Mouse (Mus musculus): ENCODE measurements at regions not wholly inside any gene's neighbourhood (a gene's known extent, or its start where the extent isn't known, plus 50 kb on each side); places are given as distances from the start of the nearest gene placed in this dataset.

GRCm38 (mm10) chr4:95194621-95195455, 142.8 kb upstream of the Jun start:
- Histone ChIP-seq H3K4me3 (ENCODE audit: low read depth, low read length) (no peak overlapping the region), H3K9me3 (ENCODE audit: control insufficient read depth, low read length) (no peaks in the 10 kb centered on the region), H3K9ac (ENCODE audit: low read length) (no peak overlapping the region), H3K27me3 (ENCODE audit: control insufficient read depth, insufficient read depth, low read length) (no peaks in the 10 kb centered on the region), H3K4me1 (replicated peaks; ENCODE audit: control insufficient read depth, insufficient read depth) (peaks cover 7% of the 10 kb centered on the region; the same call in 1 of the 2 replicates), H3K4me2 (replicated peaks; ENCODE audit: low read depth) (no peak overlapping the region), H3K27ac (replicated peaks) (no peak overlapping the region), H3K36me3 (ENCODE audit: control insufficient read depth, insufficient read depth, low read length) (no peaks in the 10 kb centered on the region)
- no peak for DNase-seq (ENCODE audit: low spot score)
- TF ChIP-seq CTCF (IDR thresholded peaks at IDR 0.05; ENCODE audit: low read depth), result no peak
- TF ChIP-seq EP300 (optimal IDR thresholded peaks at IDR 0.05), result no peak
- WGBS, result 53% methylated on average over 5 of the region's 5 CpGs
- no peak for ATAC-seq (ENCODE audit: low FRiP score, low TSS enrichment)

- WGBS, result 39% methylated on average over 2 of the region's 2 CpGs
- H3K4me3 ChIP-seq (ENCODE audit: low read depth, low read length), result no peak overlapping the region
- no peaks in the 10 kb centered on the region for H3K27me3 ChIP-seq (ENCODE audit: control insufficient read depth, insufficient read depth, low read length)
- ATAC-seq (ENCODE audit: low FRiP score, low TSS enrichment) (no peak), DNase-seq (ENCODE audit: low spot score) (no peak)
- H3K4me2 ChIP-seq (replicated peaks; ENCODE audit: low read depth), result no peak overlapping the region
- H3K9me3 ChIP-seq (ENCODE audit: control insufficient read depth, low read length), result no peaks in the 10 kb centered on the region
- H3K27ac ChIP-seq (replicated peaks), result no peak overlapping the region
- no peak overlapping the region for H3K9ac ChIP-seq (ENCODE audit: low read length)
- TF ChIP-seq CTCF (IDR thresholded peaks at IDR 0.05; ENCODE audit: low read depth), result no peak
- no peak for TF ChIP-seq EP300 (optimal IDR thresholded peaks at IDR 0.05)
- H3K36me3 ChIP-seq (ENCODE audit: control insufficient read depth, insufficient read depth, low read length), result no peaks in the 10 kb centered on the region
- peaks cover 7% of the 10 kb centered on the region; the same call in 1 of the 2 replicates for H3K4me1 ChIP-seq (replicated peaks; ENCODE audit: control insufficient read depth, insufficient read depth)
Observed at GRCm38 (mm10) chr4:95196106-95196505, 144.1 kb upstream of the Jun start.

GRCm38 (mm10) chr4:95197077-95197711, 145.2 kb upstream of the Jun start:
- Histone ChIP-seq H3K9me3 (ENCODE audit: control insufficient read depth, low read length) (no peaks in the 10 kb centered on the region), H3K4me2 (replicated peaks; ENCODE audit: low read depth) (no peak overlapping the region), H3K4me3 (ENCODE audit: low read depth, low read length) (no peak overlapping the region), H3K27ac (replicated peaks) (no peak overlapping the region), H3K36me3 (ENCODE audit: control insufficient read depth, insufficient read depth, low read length) (no peaks in the 10 kb centered on the region), H3K4me1 (replicated peaks; ENCODE audit: control insufficient read depth, insufficient read depth) (peaks cover 7% of the 10 kb centered on the region; the same call in 1 of the 2 replicates), H3K9ac (ENCODE audit: low read length) (0 out of 2 replicates have a peak overlapping the region, but pooled peaks have one; percentile 23), H3K27me3 (ENCODE audit: control insufficient read depth, insufficient read depth, low read length) (no peaks in the 10 kb centered on the region)
- no peak for TF ChIP-seq EP300 (optimal IDR thresholded peaks at IDR 0.05)
- no peak for TF ChIP-seq CTCF (IDR thresholded peaks at IDR 0.05; ENCODE audit: low read depth)
- no peak for DNase-seq (ENCODE audit: low spot score)
- WGBS, result 25% methylated on average over 7 of the region's 7 CpGs
- no peak for ATAC-seq (ENCODE audit: low FRiP score, low TSS enrichment)

- Histone ChIP-seq H3K36me3 (ENCODE audit: control insufficient read depth, insufficient read depth, low read length) (no peaks in the 10 kb centered on the region), H3K4me3 (ENCODE audit: low read depth, low read length) (no peak overlapping the region), H3K4me1 (replicated peaks; ENCODE audit: control insufficient read depth, insufficient read depth) (no peaks in the 10 kb centered on the region), H3K4me2 (replicated peaks; ENCODE audit: low read depth) (no peak overlapping the region), H3K9ac (ENCODE audit: low read length) (no peak overlapping the region), H3K27ac (replicated peaks) (no peak overlapping the region), H3K27me3 (ENCODE audit: control insufficient read depth, insufficient read depth, low read length) (no peaks in the 10 kb centered on the region), H3K9me3 (ENCODE audit: control insufficient read depth, low read length) (no peaks in the 10 kb centered on the region)
- TF ChIP-seq EP300 (optimal IDR thresholded peaks at IDR 0.05) (no peak), CTCF (IDR thresholded peaks at IDR 0.05; ENCODE audit: low read depth) (no peak)
- ATAC-seq (ENCODE audit: low FRiP score, low TSS enrichment), result no peak
- WGBS, result 87% methylated on average over 5 of the region's 5 CpGs
- DNase-seq (ENCODE audit: low spot score), result no peak
Observed at GRCm38 (mm10) chr4:95199394-95199793, 147.4 kb upstream of the Jun start.

GRCm38 (mm10) chr4:95200130-95200529, 148.1 kb upstream of the Jun start:
- Histone ChIP-seq H3K27ac (replicated peaks) (no peak overlapping the region), H3K36me3 (ENCODE audit: control insufficient read depth, insufficient read depth, low read length) (no peaks in the 10 kb centered on the region), H3K9ac (ENCODE audit: low read length) (no peak overlapping the region), H3K27me3 (ENCODE audit: control insufficient read depth, insufficient read depth, low read length) (no peaks in the 10 kb centered on the region), H3K4me3 (ENCODE audit: low read depth, low read length) (no peak overlapping the region), H3K4me2 (replicated peaks; ENCODE audit: low read depth) (no peak overlapping the region), H3K9me3 (ENCODE audit: control insufficient read depth, low read length) (no peaks in the 10 kb centered on the region), H3K4me1 (replicated peaks; ENCODE audit: control insufficient read depth, insufficient read depth) (no peaks in the 10 kb centered on the region)
- ATAC-seq (ENCODE audit: low FRiP score, low TSS enrichment) (no peak), DNase-seq (ENCODE audit: low spot score) (no peak)
- TF ChIP-seq EP300 (optimal IDR thresholded peaks at IDR 0.05), result no peak
- TF ChIP-seq CTCF (IDR thresholded peaks at IDR 0.05; ENCODE audit: low read depth), result no peak
- WGBS, result 82% methylated on average over 7 of the region's 7 CpGs

GRCm38 (mm10) chr4:95202478-95202877, 150.5 kb upstream of the Jun start:
- no peaks in the 10 kb centered on the region for H3K9me3 ChIP-seq (ENCODE audit: control insufficient read depth, low read length)
- TF ChIP-seq CTCF (IDR thresholded peaks at IDR 0.05; ENCODE audit: low read depth) (no peak), EP300 (optimal IDR thresholded peaks at IDR 0.05) (no peak)
- H3K27ac ChIP-seq (replicated peaks), result 0 out of 2 replicates have a peak overlapping the region, but pooled peaks have one; percentile 8
- no peaks in the 10 kb centered on the region for H3K36me3 ChIP-seq (ENCODE audit: control insufficient read depth, insufficient read depth, low read length)
- peak; percentile 61 for ATAC-seq (ENCODE audit: low FRiP score, low TSS enrichment)
- DNase-seq (ENCODE audit: low spot score), result no peak
- H3K4me2 ChIP-seq (replicated peaks; ENCODE audit: low read depth), result no peak overlapping the region
- H3K4me1 ChIP-seq (replicated peaks; ENCODE audit: control insufficient read depth, insufficient read depth), result no peaks in the 10 kb centered on the region
- H3K27me3 ChIP-seq (ENCODE audit: control insufficient read depth, insufficient read depth, low read length), result no peaks in the 10 kb centered on the region
- no peak overlapping the region for H3K4me3 ChIP-seq (ENCODE audit: low read depth, low read length)
- no peak overlapping the region for H3K9ac ChIP-seq (ENCODE audit: low read length)
- WGBS, result 71% methylated on average over 6 of the region's 6 CpGs
